9 mouse cellular contexts compared by ENCODE assay signal in genomic region chr3:65871609-65872272, GRCm38 (mm10).
A peak's percentile ranks its signal among the peaks of the same experiment; 100 is the strongest.
DNase-seq lines count a peak whose midpoint lies in the region; ATAC-seq lines count a peak whose summit lies in the region.
"Had no signal": no experiment of that assay in that cellular context is flagged by ENCODE, and none has a peak within 500 bp of the region (broad histone marks: within the 10 kb centered on the region; RNA-seq: fewer than 3 reads in every experiment).

No protein-coding gene starts in this region.

- H3K4me3 ChIP-seq in kidney, embryonic 16.5 days (ENCODE audit: low read length) = no peak overlapping the region
- no peak overlapping the region for H3K4me3 ChIP-seq in hindbrain, embryonic 14.5 days (replicated peaks; ENCODE audit: low read length)
- H3K4me3 ChIP-seq: left cerebral cortex, adult 2 months had no signal

- peak overlapping the region; percentile 77; the same call in 1 of the 2 replicates for H3K27ac ChIP-seq in kidney, embryonic 16.5 days (ENCODE audit: low read length)
- no peak overlapping the region for H3K27ac ChIP-seq in hindbrain, embryonic 14.5 days
- H3K27ac ChIP-seq: left cerebral cortex, adult 2 months had no signal

- DNase-seq in kidney, adult 11 months = no peak
- peak; percentile 47 for DNase-seq in embryo, embryonic 11 days
- DNase-seq in hindbrain, embryonic 14.5 days (ENCODE audit: low spot score) = no peak
- peak; percentile 28 for DNase-seq in neural tube, embryonic 10.5 days (ENCODE audit: extremely low spot score, low spot score)
- no peak for DNase-seq in natural killer cell, adult 2 months (ENCODE audit: low spot score in 2 of 2)
- no peak for DNase-seq in spleen, postnatal 14 days (ENCODE audit: low spot score in 2 of 2)
- DNase-seq in spleen, postnatal 36 days (ENCODE audit: low spot score in 2 of 2) = no peak

- no peaks in the 10 kb centered on the region for H3K9me3 ChIP-seq in kidney, embryonic 16.5 days (ENCODE audit: low read length)
- no peaks in the 10 kb centered on the region for H3K9me3 ChIP-seq in hindbrain, embryonic 14.5 days (ENCODE audit: control insufficient read depth, low read length)

- WGBS in kidney, embryonic 16.5 days = 38% methylated on average over 10 of the region's 10 CpGs
- WGBS in hindbrain, embryonic 14.5 days = 26% methylated on average over 10 of the region's 10 CpGs

- H3K9ac ChIP-seq in kidney, embryonic 16.5 days (replicated peaks; ENCODE audit: low read length) = no peak overlapping the region; the same call in 1 of the 2 replicates
- H3K9ac ChIP-seq in hindbrain, embryonic 14.5 days = 0 out of 2 replicates have a peak overlapping the region, but pooled peaks have one; percentile 46

- peaks cover 19% of the 10 kb centered on the region for H3K4me1 ChIP-seq in kidney, embryonic 16.5 days (ENCODE audit: insufficient read depth, low read length)
- peaks cover 10% of the 10 kb centered on the region for H3K4me1 ChIP-seq in hindbrain, embryonic 14.5 days (replicated peaks; ENCODE audit: control insufficient read depth, insufficient read depth, low read length)

- H3K4me2 ChIP-seq in kidney, embryonic 16.5 days (replicated peaks; ENCODE audit: low read depth, low read length) = 0 out of 2 replicates have a peak overlapping the region, but pooled peaks have one; percentile 29
- 0 out of 2 replicates have a peak overlapping the region, but pooled peaks have one; percentile 31 for H3K4me2 ChIP-seq in hindbrain, embryonic 14.5 days (replicated peaks)

- no peaks in the 10 kb centered on the region for H3K27me3 ChIP-seq in kidney, embryonic 16.5 days (ENCODE audit: insufficient read depth, low read length)
- H3K27me3 ChIP-seq in hindbrain, embryonic 14.5 days (ENCODE audit: control insufficient read depth, insufficient read depth, low read length) = no peaks in the 10 kb centered on the region

- no peaks in the 10 kb centered on the region for H3K36me3 ChIP-seq in kidney, embryonic 16.5 days (ENCODE audit: insufficient read depth, low read length)
- no peaks in the 10 kb centered on the region for H3K36me3 ChIP-seq in hindbrain, embryonic 14.5 days (replicated peaks; ENCODE audit: control insufficient read depth, insufficient read depth)

- ATAC-seq in kidney, embryonic 16.5 days (ENCODE audit: low FRiP score, low TSS enrichment) = peak; percentile 3; the same call in 1 of the 2 replicates
- ATAC-seq in hindbrain, embryonic 14.5 days (ENCODE audit: low FRiP score) = peak; percentile 36; the same call in 1 of the 2 replicates

Comparison
In these comparisons a context has a peak if more than half of its experiments do, and no peak if none do; other contexts are left out.
1. DNase-seq: peak in embryo, embryonic 11 days (single experiment) and neural tube, embryonic 10.5 days (single experiment); none in kidney, adult 11 months (single experiment), hindbrain, embryonic 14.5 days (single experiment), natural killer cell, adult 2 months (0 of 2), spleen, postnatal 14 days (0 of 2) and spleen, postnatal 36 days (0 of 2).